Mouse (Mus musculus) embryonic fibroblast, embryonic 13.5 days (primary cell): ENCODE results near the gene Cpm.

Experiments used
- CTCF ChIP-seq: IDR thresholded peaks from 2 replicates; pipeline ENCODE4 v1.5.1; 2011; ENCODE audit warnings: mild to moderate bottlenecking, control low read depth, low read length, moderate library complexity, borderline replicate concordance; ENCODE audit not compliant: insufficient read depth
- POLR2A ChIP-seq: IDR thresholded peaks from 2 replicates; pipeline ENCODE4 v1.6.1; 2011; ENCODE audit warnings: low read depth, mild to moderate bottlenecking, control low read depth, low read length, moderate library complexity

GRCm38 (mm10) chr10:117655908-117656661 is 26.8 kb downstream of the Cpm start:
- no peak for TF ChIP-seq CTCF
- TF ChIP-seq POLR2A, result no peak
